8 mouse cellular contexts compared by ENCODE assay signal in the genomic region with DNA sequence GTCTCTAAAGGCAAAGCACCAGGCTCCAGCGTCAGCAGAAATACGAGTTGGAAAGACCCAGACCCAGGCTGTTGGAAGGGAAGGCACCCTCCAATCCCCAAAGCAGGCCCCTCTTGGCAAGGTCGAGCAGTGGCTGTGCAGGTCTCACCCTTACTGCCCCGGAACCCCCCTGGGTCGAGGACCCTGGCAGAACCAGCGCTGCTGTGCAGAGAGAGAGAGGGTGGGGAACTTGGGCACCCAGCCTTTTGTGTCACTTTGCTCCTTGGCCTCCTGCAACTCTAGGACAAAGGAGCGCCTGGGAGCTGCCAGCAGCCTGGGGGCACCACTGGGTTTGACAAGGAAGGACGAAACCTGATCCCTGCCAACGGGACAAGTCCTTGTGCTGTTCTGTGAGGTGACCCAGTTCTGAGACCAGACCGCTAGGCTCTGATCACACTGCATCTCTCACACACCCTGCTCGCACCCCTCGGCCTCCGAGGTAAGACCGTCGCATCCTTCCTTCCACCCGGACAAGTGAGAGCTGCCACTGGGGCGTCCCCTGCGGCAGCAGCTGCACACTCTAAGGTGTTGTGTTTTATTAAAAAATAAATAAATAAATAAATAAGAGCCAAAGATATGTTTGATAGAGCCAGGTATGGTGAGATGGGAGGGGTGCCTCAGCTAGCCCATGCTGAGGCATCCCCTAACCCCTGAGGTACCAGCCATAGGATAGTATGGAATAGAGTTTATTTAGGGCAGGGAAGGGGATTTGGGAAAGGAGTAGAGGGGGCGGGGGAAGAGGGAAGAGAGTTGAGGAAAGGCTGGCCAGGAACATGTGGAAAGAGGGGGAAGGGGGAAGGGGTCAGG.
DNase-seq lines count a peak whose midpoint lies in the region; ATAC-seq and TF ChIP-seq lines count a peak whose summit lies in the region.

No protein-coding gene starts in this region.

- no peaks in the 10 kb centered on the region for H3K9me3 ChIP-seq in embryonic facial prominence, embryonic 12.5 days
- no peaks in the 10 kb centered on the region for H3K9me3 ChIP-seq in heart, embryonic 14.5 days (ENCODE audit: control insufficient read depth, low read length)
- no peaks in the 10 kb centered on the region for H3K9me3 ChIP-seq in kidney, embryonic 16.5 days (ENCODE audit: low read length)
- H3K9me3 ChIP-seq in lung, postnatal 0 days (ENCODE audit: low read length) = no peaks in the 10 kb centered on the region

- peak overlapping the region; percentile 19; the same call in 1 of the 2 replicates for H3K9ac ChIP-seq in embryonic facial prominence, embryonic 12.5 days
- H3K9ac ChIP-seq in heart, embryonic 14.5 days (ENCODE audit: low read length) = peak overlapping the region; percentile 66
- H3K9ac ChIP-seq in kidney, embryonic 16.5 days (replicated peaks; ENCODE audit: low read length) = peak overlapping the region; percentile 70
- peak overlapping the region; percentile 46 for H3K9ac ChIP-seq in lung, postnatal 0 days (replicated peaks; ENCODE audit: low read depth)

- TF ChIP-seq POLR2A in testis, adult 2 months (IDR thresholded peaks at IDR 0.05; ENCODE audit: control insufficient read depth, low read depth, low read length) = no peak

- no peak overlapping the region for H3K4me3 ChIP-seq in testis, adult 2 months (ENCODE audit: control insufficient read depth, low read depth, low read length)
- H3K4me3 ChIP-seq in embryonic facial prominence, embryonic 12.5 days = no peak overlapping the region
- peak overlapping the region in 1 of 2 experiments; percentile 7; a peak in 1 of 4 replicates for H3K4me3 ChIP-seq in heart, embryonic 14.5 days (ENCODE audit: control insufficient read depth in 1 of 2, insufficient read depth in 1 of 2, low read depth in 1 of 2, low read length in 2 of 2)
- 0 out of 2 replicates have a peak overlapping the region, but pooled peaks have one; percentile 7 for H3K4me3 ChIP-seq in kidney, embryonic 16.5 days (ENCODE audit: low read length)
- peak overlapping the region; percentile 18 for H3K4me3 ChIP-seq in lung, postnatal 0 days (ENCODE audit: low read depth, low read length)

- peak overlapping the region; percentile 46 for H3K4me2 ChIP-seq in embryonic facial prominence, embryonic 12.5 days (replicated peaks)
- H3K4me2 ChIP-seq in heart, embryonic 14.5 days (ENCODE audit: low read length) = peak overlapping the region; percentile 51
- peak overlapping the region; percentile 43 for H3K4me2 ChIP-seq in kidney, embryonic 16.5 days (replicated peaks; ENCODE audit: low read depth, low read length)
- H3K4me2 ChIP-seq in lung, postnatal 0 days (replicated peaks; ENCODE audit: low read depth, low read length) = peak overlapping the region; percentile 53

- H3K27ac ChIP-seq in testis, adult 2 months (ENCODE audit: control insufficient read depth, insufficient read depth, low read depth, low read length) = peak overlapping the region; percentile 65; the same call in 1 of the 2 replicates
- peak overlapping the region; percentile 75 for H3K27ac ChIP-seq in embryonic facial prominence, embryonic 12.5 days
- peak overlapping the region; percentile 89 to 95 for H3K27ac ChIP-seq in heart, embryonic 14.5 days (replicated peaks in 1 of 2; ENCODE audit: control insufficient read depth in 1 of 2, insufficient read depth in 1 of 2, low read depth in 2 of 2, low read length in 2 of 2)
- H3K27ac ChIP-seq in kidney, embryonic 16.5 days (ENCODE audit: low read length) = peak overlapping the region; percentile 95
- H3K27ac ChIP-seq in lung, postnatal 0 days (ENCODE audit: low read length) = peak overlapping the region; percentile 96

- peaks cover 2% of the 10 kb centered on the region for H3K4me1 ChIP-seq in testis, adult 2 months (ENCODE audit: control insufficient read depth, insufficient read depth, low read length)
- H3K4me1 ChIP-seq in embryonic facial prominence, embryonic 12.5 days = peaks cover 9% of the 10 kb centered on the region
- peaks cover 18 to 29% of the 10 kb centered on the region in 2 experiments for H3K4me1 ChIP-seq in heart, embryonic 14.5 days (ENCODE audit: control insufficient read depth in 2 of 2, insufficient read depth in 2 of 2, low read length in 2 of 2)
- H3K4me1 ChIP-seq in kidney, embryonic 16.5 days (ENCODE audit: insufficient read depth, low read length) = peaks cover 29% of the 10 kb centered on the region
- H3K4me1 ChIP-seq in lung, postnatal 0 days (ENCODE audit: insufficient read depth, low read depth, low read length) = peaks cover 19% of the 10 kb centered on the region

- 13% methylated on average over 19 of the region's 19 CpGs for WGBS in embryonic facial prominence, embryonic 12.5 days
- WGBS in heart, embryonic 14.5 days = 22% methylated on average over 19 of the region's 19 CpGs
- WGBS in kidney, embryonic 16.5 days = 30% methylated on average over 17 of the region's 19 CpGs
- WGBS in lung, postnatal 0 days = 13% methylated on average over 18 of the region's 19 CpGs

- TF ChIP-seq EP300 in lung, postnatal 0 days (IDR thresholded peaks at IDR 0.05) = no peak

- DNase-seq in testis, postnatal 10 days (ENCODE audit: low spot score) = no peak
- DNase-seq in lung, postnatal 0 days (ENCODE audit: low spot score) = peak; percentile 82
- no peak for DNase-seq in spleen, postnatal 36 days (ENCODE audit: low spot score in 2 of 2)

- H3K36me3 ChIP-seq in testis, adult 2 months (ENCODE audit: control insufficient read depth, insufficient read depth, low read length) = no peaks in the 10 kb centered on the region
- H3K36me3 ChIP-seq in embryonic facial prominence, embryonic 12.5 days = no peaks in the 10 kb centered on the region
- H3K36me3 ChIP-seq in heart, embryonic 14.5 days (ENCODE audit: control insufficient read depth, insufficient read depth, low read length) = no peaks in the 10 kb centered on the region
- H3K36me3 ChIP-seq in kidney, embryonic 16.5 days (ENCODE audit: insufficient read depth, low read length) = no peaks in the 10 kb centered on the region
- H3K36me3 ChIP-seq in lung, postnatal 0 days (ENCODE audit: insufficient read depth, low read length) = no peaks in the 10 kb centered on the region

- TF ChIP-seq CTCF in testis, adult 2 months (IDR thresholded peaks at IDR 0.05; ENCODE audit: control insufficient read depth, insufficient read depth, insufficient replicate concordance, low read depth, low read length) = no peak
- peak; percentile 55 for TF ChIP-seq CTCF in lung, postnatal 0 days (IDR thresholded peaks at IDR 0.05)

- no peaks in the 10 kb centered on the region for H3K27me3 ChIP-seq in testis, adult 2 months (ENCODE audit: control insufficient read depth, insufficient read depth, low read length)
- H3K27me3 ChIP-seq in embryonic facial prominence, embryonic 12.5 days = no peaks in the 10 kb centered on the region
- no peaks in the 10 kb centered on the region for H3K27me3 ChIP-seq in heart, embryonic 14.5 days (ENCODE audit: control insufficient read depth, insufficient read depth, low read length)
- H3K27me3 ChIP-seq in kidney, embryonic 16.5 days (ENCODE audit: insufficient read depth, low read length) = no peaks in the 10 kb centered on the region
- no peaks in the 10 kb centered on the region for H3K27me3 ChIP-seq in lung, postnatal 0 days (replicated peaks; ENCODE audit: insufficient read depth, low read length)

- peak; percentile 42; the same call in 1 of the 2 replicates for ATAC-seq in embryonic facial prominence, embryonic 12.5 days (ENCODE audit: insufficient number of reproducible peaks, insufficient read depth, low FRiP score, low TSS enrichment)
- ATAC-seq in heart, embryonic 14.5 days (ENCODE audit: insufficient number of reproducible peaks, insufficient read depth, low FRiP score, low read depth) = peak; percentile 11; the same call in 1 of the 2 replicates
- peak; percentile 60 for ATAC-seq in kidney, embryonic 16.5 days (ENCODE audit: low FRiP score, low TSS enrichment)
- peak; percentile 18 for ATAC-seq in lung, postnatal 0 days
- peak; percentile 14; the same call in 1 of the 2 replicates for ATAC-seq in neutrophil, adult 5-6 weeks (ENCODE audit: extremely low read depth, insufficient number of reproducible peaks, low FRiP score, poor library complexity, severe bottlenecking)

Comparison
In these comparisons a context has a peak if more than half of its experiments do, and no peak if none do; other contexts are left out.
1. H3K4me3 ChIP-seq: peak in kidney, embryonic 16.5 days (single experiment) and lung, postnatal 0 days (single experiment); none in testis, adult 2 months (single experiment) and embryonic facial prominence, embryonic 12.5 days (single experiment).
2. H3K9ac ChIP-seq: peak in every context shown above with its lines; median percentile 70 in kidney, embryonic 16.5 days; 66 in heart, embryonic 14.5 days; 46 in lung, postnatal 0 days; 19 in embryonic facial prominence, embryonic 12.5 days.
3. Peak in every context shown above with its lines, with median percentiles within 50 percentile points of each other: H3K27ac ChIP-seq, ATAC-seq and H3K4me2 ChIP-seq.